Mouse (Mus musculus) adrenal gland, postnatal 10 days (tissue): ENCODE results near the gene Cip2a. TPM values are rescaled to one million over a fixed set of nuclear protein-coding genes. Genes with fewer than 3 reads are reported as not detected.

Source experiments
- DNase-seq: peaks from one replicate; pipeline ENCODE4 v3.0.0; 2021; ENCODE audit warnings: mixed read lengths
- long read RNA-seq, 2 experiments: library from polyadenylated mRNA; stranded (forward); transcript quantifications; one replicate each; pipeline ENCODE4 v2.0.0; 2021
- total RNA-seq, 2 experiments: library from RNA; stranded (reverse); gene quantifications; 2 replicates each; pipeline ENCODE4 v1.2.3; 2021

Cip2a gene
- total RNA-seq, result 1 to 10 TPM; 7.4 to 7.7 TPM
- long read RNA-seq, experiment 1, partial matches to known transcripts, result 1 of 4 reads
- long read RNA-seq, experiment 1, other reads (novel, unspliced or antisense), result 0 of 4 reads
- long read RNA-seq, experiment 2, partial matches to known transcripts, result 1 of 1 reads
- long read RNA-seq, experiment 2, other reads (novel, unspliced or antisense), result 0 of 1 reads

DNA sequence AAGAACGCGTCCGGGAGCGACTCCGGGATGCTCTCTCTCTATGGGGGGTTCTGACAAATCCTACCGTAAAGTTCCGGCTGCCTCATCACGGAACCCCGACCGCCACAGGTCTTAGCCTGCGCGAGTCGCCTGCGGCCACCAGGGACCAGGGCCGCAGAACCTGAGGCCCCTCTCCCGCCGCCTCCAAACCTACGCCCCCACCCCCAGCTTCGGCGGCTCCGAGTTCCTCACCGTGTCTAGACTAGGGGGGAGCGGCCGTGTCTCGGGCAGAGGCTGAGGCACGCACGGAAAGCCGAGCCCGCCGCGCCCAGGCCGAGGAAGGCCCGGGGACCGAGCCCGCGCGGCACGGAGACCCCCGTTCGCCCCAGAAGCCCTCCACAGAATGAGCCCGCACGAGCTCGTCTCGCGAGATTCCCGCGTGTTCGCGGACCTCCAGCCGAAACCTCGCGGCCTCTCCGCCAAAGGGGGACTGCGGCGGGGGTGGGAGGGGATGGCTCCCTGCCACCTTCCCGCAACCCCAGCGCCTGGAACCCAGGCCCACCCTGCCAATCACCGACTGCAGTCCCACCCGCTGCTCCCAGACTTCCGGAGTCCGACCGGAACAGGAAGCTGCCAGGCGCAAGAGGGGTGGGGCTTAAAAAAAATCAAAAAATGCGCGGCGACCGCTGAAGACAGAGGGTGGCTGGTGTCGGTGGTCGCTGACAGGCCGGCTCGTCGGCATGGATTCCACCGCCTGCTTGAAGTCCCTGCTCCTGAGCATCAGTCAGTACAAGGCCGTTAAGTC, at the start of gene Cip2a, which contains the start of gene Dzip3:
Cip2a (plus strand) TSS at position 627 of the 784 bp plus-strand sequence.
Dzip3 (minus strand) TSS at position 607 of the 784 bp plus-strand sequence.
- peak; percentile 94 for DNase-seq

DNA sequence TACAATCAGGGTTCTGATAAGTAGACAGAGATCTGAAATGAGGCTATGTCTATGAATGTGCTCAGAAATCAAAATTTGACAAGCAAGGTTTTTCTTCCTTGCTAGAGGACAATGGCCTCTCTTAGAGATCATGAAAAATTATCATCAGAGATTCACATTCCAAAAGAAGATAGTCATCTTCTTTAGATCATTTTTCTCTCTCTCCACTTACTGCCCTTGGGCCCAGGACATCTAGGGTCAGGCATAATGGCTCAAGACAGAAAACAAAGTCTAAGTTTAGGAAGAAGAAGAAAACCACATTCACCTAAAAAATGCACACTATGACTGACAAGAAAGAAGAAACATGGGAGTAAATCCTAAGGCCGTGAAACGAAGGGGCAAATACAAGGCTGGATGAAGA, 21.0 kb upstream of the Cip2a start:
- DNase-seq, result no peak

DNA sequence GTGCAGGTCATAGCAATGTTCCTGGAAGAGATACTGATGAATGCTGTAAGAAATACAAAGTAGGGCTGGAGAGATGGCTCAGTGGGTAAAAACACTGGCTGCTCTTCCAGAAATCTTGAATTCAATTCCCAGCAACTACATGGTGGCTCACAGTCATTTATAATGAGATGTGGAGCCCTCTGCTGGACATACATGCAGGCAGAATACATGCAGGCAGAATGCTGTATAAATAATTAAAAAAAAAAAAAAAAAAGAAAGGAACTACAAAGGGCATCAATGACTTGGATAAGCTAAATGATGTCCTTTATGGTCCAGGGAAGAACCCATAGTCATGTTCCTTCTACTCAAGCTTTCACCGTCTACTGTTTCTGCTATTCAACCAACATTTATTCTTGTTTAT, 20.4 kb upstream of the Cip2a start:
- DNase-seq, result no peak

DNA sequence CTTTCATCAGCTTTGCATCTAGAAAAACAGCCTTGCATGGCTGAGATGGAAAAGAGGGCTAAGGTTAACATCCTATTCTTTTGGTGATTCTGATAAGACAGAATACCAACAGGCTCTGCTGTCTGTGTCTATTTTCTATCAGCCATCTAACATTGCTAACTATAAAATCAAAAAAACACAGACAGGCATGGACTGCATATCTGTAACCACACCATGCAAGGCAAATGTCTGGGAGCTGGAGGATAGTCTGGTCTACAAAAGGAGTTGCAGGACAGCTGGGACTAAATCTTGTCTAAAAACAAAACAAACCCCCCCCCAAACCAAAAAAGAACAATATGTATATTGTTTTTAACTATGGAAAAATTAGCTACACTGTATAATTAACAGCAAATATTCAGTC, 14.0 kb upstream of the Cip2a start:
- no peak for DNase-seq

DNA sequence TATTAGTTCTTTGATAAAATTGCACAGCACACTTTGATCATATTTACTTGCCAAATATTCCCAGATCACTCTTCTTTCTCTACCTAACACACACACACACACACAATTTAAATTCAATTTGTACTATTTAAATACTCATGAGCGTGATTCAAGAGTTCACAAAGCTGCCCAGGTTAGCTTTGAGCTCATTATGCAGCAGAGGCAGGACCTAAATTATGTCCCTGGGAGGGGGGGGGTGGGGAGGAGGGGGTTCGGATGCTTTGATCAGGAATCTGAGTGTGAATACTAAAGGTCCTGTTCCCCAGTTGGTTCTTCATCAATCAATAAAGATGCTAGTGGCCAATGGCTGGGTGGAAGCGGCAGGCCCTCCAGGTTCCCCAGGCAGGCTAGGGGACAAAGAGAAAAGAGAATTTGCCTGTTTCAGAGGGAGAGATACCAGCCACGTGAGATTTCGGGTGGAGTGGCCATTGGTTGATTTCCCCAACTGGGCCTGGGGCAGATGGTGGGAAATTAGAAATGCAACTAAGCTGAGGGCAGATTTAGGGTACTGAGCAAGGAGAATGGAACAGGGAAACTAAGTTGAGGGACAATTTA, 8.9 kb upstream of the Cip2a start:
- DNase-seq, result no peak

DNA sequence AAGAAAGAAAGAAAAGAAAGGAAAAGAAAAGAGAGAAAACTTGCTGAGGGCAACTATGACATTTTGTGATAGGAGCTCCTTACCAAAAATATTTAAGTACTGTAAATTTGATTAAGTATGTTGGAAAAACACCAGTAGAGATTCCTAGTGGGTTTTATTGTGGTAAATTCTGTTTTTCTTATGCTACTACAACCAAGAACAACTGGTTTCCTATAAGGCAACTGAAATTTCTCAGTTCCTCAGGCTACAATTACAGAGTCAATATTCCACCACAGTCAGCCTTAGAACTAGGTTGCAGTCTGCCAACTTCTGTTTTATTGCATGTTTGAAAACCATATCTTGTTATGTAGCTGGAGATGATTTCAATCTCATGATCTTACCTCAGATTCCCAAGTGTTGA, 4.3 kb upstream of the Cip2a start:
- DNase-seq, result no peak

DNA sequence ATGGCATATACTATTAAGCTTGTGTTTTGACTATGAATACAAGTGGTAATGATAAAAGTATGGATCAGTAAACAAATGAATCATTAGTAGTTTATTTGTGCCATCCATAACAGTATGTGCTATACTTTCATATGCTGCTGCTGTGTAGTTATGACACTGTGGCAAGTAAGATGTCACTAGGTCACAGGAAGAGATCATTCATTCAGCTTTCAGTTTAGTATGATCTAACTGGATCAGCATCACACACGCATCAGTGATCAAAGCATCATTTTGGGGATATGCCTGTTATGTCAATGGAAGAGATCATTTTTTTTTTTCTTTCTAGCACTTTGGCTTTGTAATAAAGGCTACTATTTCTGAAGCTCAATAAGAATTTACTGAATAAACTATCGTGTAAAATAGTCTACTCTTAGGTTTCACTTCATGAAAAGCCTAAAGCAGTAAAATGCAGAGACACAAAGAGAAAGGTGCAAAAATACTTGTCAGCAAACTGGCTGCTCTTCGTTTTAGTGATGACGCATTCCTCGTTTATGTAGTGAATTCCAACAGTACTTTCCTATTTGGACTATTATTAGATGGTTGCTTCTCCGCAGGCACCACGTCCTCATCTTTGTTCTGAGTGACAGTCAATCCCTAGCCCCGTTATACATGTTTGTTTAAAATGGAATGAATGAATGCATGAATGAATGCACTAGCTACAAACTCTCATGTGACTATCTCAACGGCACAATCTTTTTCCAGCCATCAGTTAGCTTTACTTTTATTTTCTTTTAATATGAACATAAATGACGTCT, 1.4 kb upstream of the Cip2a start:
- DNase-seq, result no peak

DNA sequence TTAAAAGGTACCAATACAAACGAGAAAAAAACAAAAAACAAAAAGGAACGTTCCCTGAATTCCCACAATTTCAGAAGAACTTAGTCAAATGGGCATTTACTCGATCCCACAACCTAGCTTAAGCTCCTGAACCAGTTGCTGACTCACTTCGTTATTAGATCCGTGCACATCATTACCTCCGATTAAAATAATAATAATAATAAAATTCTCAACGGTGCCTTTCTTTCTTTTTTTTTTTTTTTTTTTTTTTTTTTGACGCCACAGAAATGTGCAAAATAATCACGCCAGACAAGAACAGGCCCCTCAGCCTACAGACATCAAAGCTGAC, 790 bp upstream of the Cip2a start:
- no peak for DNase-seq

DNA sequence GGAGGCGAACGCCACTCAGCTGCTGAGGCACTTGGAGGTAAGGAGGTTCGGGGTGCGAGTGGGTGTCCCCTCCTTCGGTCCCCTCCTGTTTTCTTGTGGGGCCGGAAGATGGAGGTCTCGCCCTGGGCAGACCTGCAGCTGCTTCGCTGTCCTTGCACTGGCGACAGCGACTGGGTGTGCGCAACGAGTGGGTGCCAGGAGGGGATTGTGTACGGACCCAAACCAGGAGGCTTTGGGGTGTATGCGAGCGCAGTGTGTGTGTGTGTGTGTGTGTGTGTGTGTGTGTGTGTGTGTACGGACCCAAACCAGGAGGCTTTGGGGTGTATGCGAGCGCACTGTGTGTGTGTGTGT, 333 bp downstream of the Cip2a start:
- no peak for DNase-seq

DNA sequence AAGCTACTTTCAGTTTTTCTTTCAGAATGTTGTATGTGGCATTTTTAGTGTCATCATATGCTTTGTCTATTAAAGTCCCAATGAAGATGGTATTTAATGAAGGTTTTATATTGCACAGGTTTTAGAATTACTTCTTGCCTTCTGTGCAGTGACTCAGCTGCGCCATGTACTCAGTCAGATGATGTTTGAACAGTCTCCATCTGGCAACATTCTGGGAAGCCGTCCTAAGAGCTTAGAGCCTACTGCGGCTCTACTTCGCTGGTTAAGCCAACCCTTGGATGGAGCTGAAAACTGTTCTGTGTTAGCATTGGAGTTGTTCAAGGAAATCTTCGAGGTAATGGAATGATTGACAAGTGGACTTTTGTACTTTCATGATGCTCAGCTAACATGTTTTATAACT, 10.2 kb downstream of the Cip2a start:
- no peak for DNase-seq

DNA sequence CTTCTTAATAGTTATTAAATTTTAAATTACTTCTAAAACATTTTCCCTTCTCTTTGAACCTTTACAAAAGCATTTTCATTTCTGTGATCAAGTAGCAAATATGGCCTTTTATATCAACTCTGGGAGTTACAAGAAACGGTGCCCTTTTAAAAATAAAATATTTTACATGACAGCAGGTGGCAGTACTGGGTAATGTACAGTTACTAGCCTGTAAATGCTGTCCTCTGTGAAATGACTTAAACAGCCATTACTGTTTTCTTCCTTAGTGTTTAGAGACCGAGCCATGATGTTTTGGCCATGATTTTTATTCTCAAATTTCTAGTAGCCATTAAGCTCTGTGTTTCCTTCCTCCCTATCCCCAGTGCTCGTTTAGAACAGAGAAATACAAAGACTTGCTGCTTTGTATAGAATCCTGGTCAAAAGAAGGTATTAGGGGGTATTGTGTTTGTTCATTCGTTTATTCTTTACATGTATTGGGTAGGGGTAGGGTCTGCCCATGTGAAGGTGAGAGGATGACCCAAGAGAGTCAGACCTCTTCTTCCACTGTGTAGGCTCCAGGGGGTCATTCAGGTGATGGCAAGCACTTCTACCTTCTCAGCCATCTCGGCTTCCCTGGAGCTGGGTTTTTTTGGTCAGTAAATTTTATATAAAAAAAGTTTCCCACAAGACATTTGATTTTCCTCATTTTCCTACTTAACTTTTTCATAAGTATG, 22.8 kb downstream of the Cip2a start:
- no peak for DNase-seq

DNA sequence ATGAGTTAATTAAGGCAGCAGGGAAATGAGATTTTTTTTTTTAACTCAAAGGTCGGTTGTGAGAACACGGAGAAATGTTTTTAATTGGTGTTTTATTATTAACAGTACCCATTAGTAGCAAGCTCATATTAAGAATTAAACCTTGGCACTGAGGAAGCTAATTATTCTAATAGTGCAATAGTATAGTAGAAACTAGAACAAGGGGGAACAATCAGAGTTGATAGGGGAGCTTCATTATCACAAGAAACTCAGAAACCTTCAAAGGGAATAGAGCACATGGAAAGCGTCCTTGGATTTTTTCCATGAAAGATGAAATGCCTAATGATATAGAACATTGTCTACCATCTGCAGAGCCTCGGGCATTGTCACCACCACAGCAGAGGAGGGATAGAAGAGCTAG, 41.9 kb downstream of the Cip2a start:
- no peak for DNase-seq

DNA sequence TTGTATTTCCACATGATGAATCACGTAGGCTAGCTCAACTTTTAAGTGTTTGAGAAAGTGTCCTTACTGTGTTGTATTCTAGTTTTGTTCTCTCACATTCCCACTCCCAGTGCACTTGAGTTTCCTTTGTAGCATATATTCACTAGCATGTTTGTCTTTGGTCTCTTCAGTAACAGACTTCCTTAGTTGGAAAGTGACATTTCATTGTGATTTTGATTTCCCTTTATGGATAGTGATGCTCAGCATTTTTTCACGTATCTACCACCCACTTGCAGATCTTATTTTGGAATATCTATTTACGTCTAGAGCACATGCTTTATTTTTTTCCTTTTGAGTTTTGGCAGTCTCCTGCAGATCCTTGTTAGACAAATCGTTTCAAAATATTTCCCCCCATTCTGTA, 43.8 kb downstream of the Cip2a start:
- DNase-seq, result no peak

DNA sequence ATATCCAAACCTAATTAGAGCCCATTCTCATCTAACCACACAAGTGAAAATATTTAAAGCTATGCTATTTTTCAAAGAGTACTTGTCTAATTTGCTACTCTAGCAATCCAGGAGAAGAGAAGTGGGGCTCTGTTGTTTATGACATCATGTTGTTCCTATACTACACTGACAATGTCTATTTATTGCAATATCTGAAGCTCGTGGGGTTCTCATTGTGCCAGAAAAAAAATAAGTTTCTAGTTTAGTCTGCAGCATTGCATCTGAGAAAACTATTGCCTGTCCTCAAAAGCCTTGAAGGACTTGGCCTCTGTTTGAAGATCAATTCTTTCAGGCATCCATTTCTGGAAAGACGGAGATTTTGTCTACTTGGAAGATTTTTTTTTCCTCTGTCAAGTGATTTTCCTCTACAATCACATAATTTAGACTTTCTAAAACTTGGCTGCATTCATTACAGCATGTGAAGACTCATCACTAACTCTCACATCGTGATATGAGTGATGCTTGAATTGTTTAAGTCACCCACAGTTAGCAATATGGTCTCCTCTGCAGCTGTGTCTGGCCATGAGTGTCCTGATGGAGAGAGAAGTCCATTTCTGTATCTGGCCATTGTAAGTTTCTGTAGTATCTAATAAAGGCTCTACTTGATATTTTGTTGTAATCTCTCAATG, 46.7 kb downstream of the Cip2a start:
- DNase-seq, result no peak

DNA sequence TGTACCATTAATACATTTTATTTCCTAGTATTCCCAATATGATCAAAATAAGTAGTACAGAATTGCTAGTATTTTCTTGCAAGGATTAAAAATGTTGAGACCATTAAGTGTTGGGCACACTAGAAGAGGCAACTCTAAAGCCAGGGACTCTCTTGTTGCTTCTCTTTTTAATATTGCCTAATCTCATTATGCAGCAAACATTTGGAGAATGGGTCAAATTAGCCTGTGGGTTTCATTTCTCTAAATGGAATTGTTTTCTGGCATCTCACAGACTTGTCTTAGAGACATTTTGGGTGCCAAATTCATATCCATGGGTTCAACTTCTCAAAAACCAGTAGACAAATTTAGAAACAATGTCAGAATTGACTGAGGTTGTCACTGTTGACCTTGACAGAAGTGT, 55.2 kb downstream of the Cip2a start:
- no peak for DNase-seq

DNA sequence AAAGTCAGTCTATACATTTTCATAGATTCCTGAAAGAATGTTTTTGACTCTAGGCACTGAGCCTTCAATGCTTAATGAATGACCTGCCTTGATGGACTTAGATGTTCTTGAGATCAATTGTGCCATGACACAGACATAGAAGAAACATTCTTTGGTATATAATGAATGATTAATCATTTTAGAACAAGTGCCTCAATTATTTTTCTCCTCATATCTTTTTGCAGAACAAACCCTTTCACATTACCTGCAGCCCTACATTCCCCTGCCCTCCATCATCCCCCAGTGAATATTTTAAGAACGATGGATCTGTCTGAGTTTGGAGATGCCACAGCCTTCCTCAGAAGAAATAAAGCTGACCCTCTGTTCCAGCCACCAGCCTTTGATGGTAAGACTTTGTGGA, 63.2 kb downstream of the Cip2a start, which contains the start of gene Myh15:
Myh15 (plus strand) TSS at position 301 of the 400 bp plus-strand sequence.
- DNase-seq, result no peak

Other genes starting within 250 kb of the Cip2a start
- gene Trat1, start 222.2 kb upstream of the Cip2a start, total RNA-seq, result under 1 TPM; 0.33 to 0.75 TPM
- not detected for gene Retnlb, start 177.3 kb upstream of the Cip2a start, total RNA-seq
- gene Retnla, start 151.6 kb upstream of the Cip2a start, total RNA-seq, result 10 to 100 TPM; 10.5 to 13.0 TPM
- gene Retnlg, start 121.6 kb upstream of the Cip2a start, total RNA-seq, result 10 to 100 TPM in 1 of 2 experiments, 1 to 10 TPM in 1; 6.5 to 15.9 TPM
- 10 to 100 TPM; 14.5 to 19.1 TPM for gene Dzip3, start within 50 bp of the Cip2a start, total RNA-seq
- gene Myh15, start 63.3 kb downstream of the Cip2a start, total RNA-seq, result not detected